Mouse (Mus musculus): ENCODE data around the gene Gm44.
"Not testable (repeated sequence)": the region's sequence is repeated elsewhere in the genome, so short reads cannot be mapped to it uniquely, and the experiment has no call there.

Gene Gm44

GRCm38 (mm10) chrX:90891842-90892241 is at the start of gene Gm44:
Gm44 (plus strand) TSS chrX:90892142.
- DNase-seq (ENCODE audit: low read depth, low spot score) = no peak

DNA sequence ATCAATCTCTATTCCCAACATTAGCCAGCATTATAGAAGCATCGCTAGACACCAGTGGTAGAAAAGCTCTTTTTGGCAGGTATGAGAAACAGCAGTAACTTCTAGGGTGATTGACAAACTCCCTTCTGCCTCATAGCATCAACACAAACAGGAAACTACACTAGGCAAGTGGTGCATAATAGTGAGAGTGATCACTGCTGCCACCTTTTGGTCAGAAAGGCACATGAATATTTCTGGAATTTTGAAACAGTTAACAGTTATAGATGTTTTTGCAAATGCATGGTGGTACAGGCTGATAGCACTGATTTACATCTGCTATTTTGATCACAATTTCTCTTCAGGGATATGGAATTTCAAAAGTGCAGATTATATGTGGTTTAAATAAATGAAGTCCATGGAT is 36.0 kb downstream of the Gm44 start:
- DNase-seq (ENCODE audit: low read depth, low spot score) = no peak

- DNase-seq (ENCODE audit: low read depth, low spot score) = not testable (repeated sequence)
Measured at GRCm38 (mm10) chrX:90938211-90938610, 46.3 kb downstream of the Gm44 start.
